ENCODE assay signal across 8 mouse cellular contexts in the genomic region with DNA sequence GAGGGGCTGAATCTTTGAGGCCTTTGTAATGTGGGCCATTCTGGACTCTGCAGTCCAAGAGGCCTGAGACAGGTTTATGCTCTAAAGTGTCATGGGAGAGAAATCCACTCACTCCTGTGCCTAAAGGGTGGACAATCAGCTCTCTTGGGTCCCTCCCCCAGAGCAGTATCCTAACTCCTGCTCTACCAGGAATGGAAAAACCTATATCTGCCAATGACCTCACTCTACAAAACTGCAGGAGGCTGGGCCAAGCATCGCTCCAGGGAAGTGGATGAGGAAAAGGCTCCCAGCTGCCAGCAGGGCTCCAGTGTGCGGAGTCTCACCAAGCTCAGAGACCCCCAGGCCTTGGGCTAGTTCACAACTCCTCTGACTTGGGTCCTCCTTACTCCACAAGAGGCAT.
A peak's percentile ranks its signal among the peaks of the same experiment; 100 is the strongest.
DNase-seq lines count a peak whose midpoint lies in the region; ATAC-seq and TF ChIP-seq lines count a peak whose summit lies in the region.

No protein-coding gene starts in this region.

- TF ChIP-seq EP300 in heart, postnatal 0 days (IDR thresholded peaks at IDR 0.05; ENCODE audit: low read depth) = peak; percentile 72; the same call in 1 of the 2 replicates

- WGBS in embryonic facial prominence, embryonic 10.5 days = 57% methylated on average over 2 of the region's 2 CpGs
- 8% methylated on average over 2 of the region's 2 CpGs for WGBS in heart, postnatal 0 days
- 35% methylated on average over 2 of the region's 2 CpGs for WGBS in liver, embryonic 11.5 days

- TF ChIP-seq CTCF in heart, postnatal 0 days (IDR thresholded peaks at IDR 0.05; ENCODE audit: low read depth) = no peak

- DNase-seq in 3T3-L1 (ENCODE audit: low read depth, low spot score) = peak; percentile 95
- DNase-seq in embryonic facial prominence, embryonic 10.5 days (ENCODE audit: low spot score) = no peak
- peak; percentile 97 for DNase-seq in heart, postnatal 0 days (ENCODE audit: low spot score)
- DNase-seq in liver, embryonic 11.5 days (ENCODE audit: low spot score) = no peak
- DNase-seq in T-cell, adult 2 months (ENCODE audit: low spot score) = no peak
- DNase-seq in cerebellum, postnatal 10 days = no peak
- DNase-seq in cerebellum, postnatal 25 days = no peak

- no peak overlapping the region for H3K4me3 ChIP-seq in embryonic facial prominence, embryonic 10.5 days
- H3K4me3 ChIP-seq in heart, postnatal 0 days (ENCODE audit: low read depth, low read length) = no peak overlapping the region
- no peak overlapping the region for H3K4me3 ChIP-seq in liver, embryonic 11.5 days (ENCODE audit: low read depth, low read length)

- H3K27ac ChIP-seq in embryonic facial prominence, embryonic 10.5 days (replicated peaks) = peak overlapping the region; percentile 72
- H3K27ac ChIP-seq in heart, postnatal 0 days (ENCODE audit: low read depth) = peak overlapping the region; percentile 95
- H3K27ac ChIP-seq in liver, embryonic 11.5 days (ENCODE audit: low read depth, low read length) = peak overlapping the region; percentile 71

- H3K4me2 ChIP-seq in heart, postnatal 0 days (ENCODE audit: low read depth, low read length) = no peak overlapping the region
- H3K4me2 ChIP-seq in liver, embryonic 11.5 days = no peak overlapping the region

- 0 out of 2 replicates have a peak overlapping the region, but pooled peaks have one; percentile 15 for H3K9ac ChIP-seq in heart, postnatal 0 days (replicated peaks; ENCODE audit: low read depth, low read length)
- no peak overlapping the region for H3K9ac ChIP-seq in liver, embryonic 11.5 days (ENCODE audit: low read depth, low read length)

- no peaks in the 10 kb centered on the region for H3K9me3 ChIP-seq in embryonic facial prominence, embryonic 10.5 days
- H3K9me3 ChIP-seq in heart, postnatal 0 days (replicated peaks; ENCODE audit: control insufficient read depth, low read length) = no peaks in the 10 kb centered on the region
- H3K9me3 ChIP-seq in liver, embryonic 11.5 days (ENCODE audit: control insufficient read depth, low read length) = no peaks in the 10 kb centered on the region

- peaks cover 71% of the 10 kb centered on the region for H3K4me1 ChIP-seq in embryonic facial prominence, embryonic 10.5 days
- H3K4me1 ChIP-seq in heart, postnatal 0 days (ENCODE audit: control insufficient read depth, insufficient read depth) = peaks cover 57% of the 10 kb centered on the region
- peaks cover 12% of the 10 kb centered on the region for H3K4me1 ChIP-seq in liver, embryonic 11.5 days (replicated peaks; ENCODE audit: control insufficient read depth, insufficient read depth, low read length)

- H3K36me3 ChIP-seq in embryonic facial prominence, embryonic 10.5 days (replicated peaks) = no peaks in the 10 kb centered on the region
- H3K36me3 ChIP-seq in heart, postnatal 0 days (replicated peaks; ENCODE audit: control insufficient read depth, insufficient read depth, low read length) = no peaks in the 10 kb centered on the region
- no peaks in the 10 kb centered on the region for H3K36me3 ChIP-seq in liver, embryonic 11.5 days (ENCODE audit: control insufficient read depth, insufficient read depth, low read length)

- peak; percentile 90 for ATAC-seq in heart, postnatal 0 days (ENCODE audit: insufficient read depth, low read depth)
- ATAC-seq in liver, embryonic 11.5 days (replicated peaks; ENCODE audit: low FRiP score) = 0 out of 2 replicates have a peak, but pooled peaks have one; percentile 38
- ATAC-seq in erythroid progenitor cell, adult 5-6 weeks (replicated peaks; ENCODE audit: low FRiP score, poor library complexity, severe bottlenecking) = no peak

- H3K27me3 ChIP-seq in embryonic facial prominence, embryonic 10.5 days (replicated peaks; ENCODE audit: low read depth, poor library complexity, severe bottlenecking) = no peaks in the 10 kb centered on the region
- H3K27me3 ChIP-seq in heart, postnatal 0 days (ENCODE audit: control insufficient read depth, insufficient read depth, low read length) = no peaks in the 10 kb centered on the region
- H3K27me3 ChIP-seq in liver, embryonic 11.5 days (replicated peaks; ENCODE audit: control insufficient read depth, insufficient read depth, low read length) = no peaks in the 10 kb centered on the region

Comparison
In these comparisons a context has a peak if more than half of its experiments do, and no peak if none do; other contexts are left out.
1. DNase-seq: peak in 3T3-L1 (single experiment) and heart, postnatal 0 days (single experiment); none in embryonic facial prominence, embryonic 10.5 days (single experiment), liver, embryonic 11.5 days (single experiment), T-cell, adult 2 months (single experiment), cerebellum, postnatal 10 days (0 of 2) and cerebellum, postnatal 25 days (0 of 2).
2. Peak in every context shown above with its lines, with median percentiles within 50 percentile points of each other: H3K27ac ChIP-seq.